Mouse (Mus musculus): ENCODE data around the gene Klhl32. TPM values are rescaled to one million over a fixed set of nuclear protein-coding genes. Genes with fewer than 3 reads are reported as not detected.

Klhl32 gene
- total RNA-seq, 2 experiments from 2014 or later: 0.39 to 0.62 TPM

Other genes with a start within 250 kb of the Klhl32 start
- gene Ndufaf4, start 47.0 kb upstream of the Klhl32 start, total RNA-seq (2021): 10 to 100 TPM; 23.0 to 25.4 TPM
- 1 to 10 TPM; 4.0 to 4.9 TPM for gene Gpr63, start 115.3 kb upstream of the Klhl32 start, total RNA-seq (2021)